Mouse (Mus musculus): Measurements from ENCODE around the gene Ifitm1. TPM values are rescaled to one million over a fixed set of nuclear protein-coding genes. Genes with fewer than 3 reads are reported as not detected.

The Ifitm1 gene
- polyA plus RNA-seq, 1 experiment from 2014 or later = 7.4 TPM

DNA sequence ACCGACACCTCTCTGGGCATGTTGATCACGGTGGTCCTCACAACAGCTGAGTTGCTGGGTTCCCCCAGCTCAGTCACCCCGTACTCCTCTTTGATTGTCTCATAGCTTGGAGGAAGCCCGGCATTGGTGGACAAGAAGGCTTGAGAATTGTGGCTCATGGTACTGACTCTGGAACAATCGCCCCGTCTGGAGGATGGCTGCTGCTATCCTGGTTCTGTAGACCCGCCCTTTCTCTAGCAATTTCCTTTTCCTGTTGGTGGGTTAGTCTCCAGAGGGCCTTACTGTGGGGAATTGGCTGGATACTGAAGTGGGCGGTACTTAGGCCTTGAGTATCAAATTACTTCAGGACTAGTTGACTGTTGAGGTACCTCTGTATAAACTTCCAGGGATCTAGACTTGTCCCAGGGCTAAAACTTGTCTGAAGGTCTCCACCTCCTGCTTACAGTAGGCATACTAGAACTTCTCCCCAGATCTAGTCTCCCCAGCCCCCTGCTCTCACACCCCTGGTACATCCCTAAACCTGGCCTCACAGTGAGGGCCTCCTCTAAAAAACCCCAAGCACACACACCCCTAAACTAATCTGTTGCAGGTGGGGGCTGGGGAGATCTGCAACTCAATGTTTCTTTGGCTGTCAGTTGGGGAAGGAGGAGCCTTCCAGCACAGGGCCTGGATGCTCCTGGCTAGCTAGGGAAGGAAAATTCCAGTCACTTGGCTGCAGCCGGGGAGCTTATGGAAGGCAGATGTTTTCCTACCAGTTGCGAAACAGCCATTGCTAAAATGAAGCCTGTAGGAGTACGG, 11.1 kb upstream of the Ifitm1 start, which contains the start of the genes Gm45717 and Ifitm2:
TSS of gene Gm45717 (minus strand) at position 180 of the 798 bp plus-strand sequence.
TSS of gene Ifitm2 (minus strand) at position 230 of the 798 bp plus-strand sequence.
- Histone ChIP-seq H3K27ac (replicated peaks in 1 of 2; ENCODE audit: control insufficient read depth in 1 of 2, insufficient read depth in 1 of 2, low read depth in 2 of 2, low read length in 2 of 2) (peak within 1 kb of the TSS; percentile 85 to 89), H3K4me3 (ENCODE audit: control insufficient read depth in 1 of 2, insufficient read depth in 1 of 2, low read depth in 1 of 2, low read length in 2 of 2) (peak within 1 kb of the TSS; percentile 57 to 63), H3K9ac (ENCODE audit: low read length) (peak within 1 kb of the TSS; percentile 80), H3K36me3 (ENCODE audit: control insufficient read depth, insufficient read depth, low read length) (0 out of 2 replicates have a peak, but pooled peaks cover 7% of the 10 kb centered on the region), H3K4me1 (ENCODE audit: control insufficient read depth in 2 of 2, insufficient read depth in 2 of 2, low read length in 2 of 2) (peaks cover 14 to 19% of the 10 kb centered on the region in 2 experiments), H3K27me3 (ENCODE audit: control insufficient read depth, insufficient read depth, low read length) (no peaks in the 10 kb centered on the region), H3K9me3 (ENCODE audit: control insufficient read depth, low read length) (no peaks in the 10 kb centered on the region), H3K4me2 (ENCODE audit: low read length) (peak within 1 kb of the TSS; percentile 82)
- WGBS = 5% methylated on average over 11 of the region's 11 CpGs
- ATAC-seq (ENCODE audit: insufficient number of reproducible peaks, insufficient read depth, low FRiP score, low read depth) = peak; percentile 83

DNA sequence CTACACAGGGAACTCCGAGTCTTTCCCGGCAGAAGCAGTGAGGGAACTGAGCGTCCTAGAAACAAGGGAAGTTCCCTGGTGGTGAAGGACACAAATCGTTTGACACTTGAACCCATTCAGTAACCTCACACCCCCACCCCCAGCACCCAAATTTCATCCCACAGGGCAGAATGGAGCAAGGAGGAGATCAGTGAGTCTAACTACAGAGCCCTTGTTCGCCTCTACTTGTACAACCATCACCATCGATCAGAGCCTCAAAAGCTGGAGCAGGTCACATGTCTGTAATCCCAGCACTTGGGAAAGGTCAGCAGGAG, 10.5 kb upstream of the Ifitm1 start:
- Histone ChIP-seq H3K27me3 (ENCODE audit: control insufficient read depth, insufficient read depth, low read length) (no peaks in the 10 kb centered on the region), H3K4me1 (ENCODE audit: control insufficient read depth in 2 of 2, insufficient read depth in 2 of 2, low read length in 2 of 2) (peaks cover 11 to 16% of the 10 kb centered on the region in 2 experiments), H3K9me3 (ENCODE audit: control insufficient read depth, low read length) (no peaks in the 10 kb centered on the region), H3K4me3 (ENCODE audit: control insufficient read depth in 1 of 2, insufficient read depth in 1 of 2, low read depth in 1 of 2, low read length in 2 of 2) (no peak overlapping the region), H3K9ac (ENCODE audit: low read length) (no peak overlapping the region), H3K27ac (replicated peaks in 1 of 2; ENCODE audit: control insufficient read depth in 1 of 2, insufficient read depth in 1 of 2, low read depth in 2 of 2, low read length in 2 of 2) (peak overlapping the region; percentile 85 to 89), H3K4me2 (ENCODE audit: low read length) (peak overlapping the region; percentile 82), H3K36me3 (ENCODE audit: control insufficient read depth, insufficient read depth, low read length) (0 out of 2 replicates have a peak, but pooled peaks cover 7% of the 10 kb centered on the region)
- 42% methylated on average over 6 of the region's 6 CpGs for WGBS
- no peak for ATAC-seq (ENCODE audit: insufficient number of reproducible peaks, insufficient read depth, low FRiP score, low read depth)

DNA sequence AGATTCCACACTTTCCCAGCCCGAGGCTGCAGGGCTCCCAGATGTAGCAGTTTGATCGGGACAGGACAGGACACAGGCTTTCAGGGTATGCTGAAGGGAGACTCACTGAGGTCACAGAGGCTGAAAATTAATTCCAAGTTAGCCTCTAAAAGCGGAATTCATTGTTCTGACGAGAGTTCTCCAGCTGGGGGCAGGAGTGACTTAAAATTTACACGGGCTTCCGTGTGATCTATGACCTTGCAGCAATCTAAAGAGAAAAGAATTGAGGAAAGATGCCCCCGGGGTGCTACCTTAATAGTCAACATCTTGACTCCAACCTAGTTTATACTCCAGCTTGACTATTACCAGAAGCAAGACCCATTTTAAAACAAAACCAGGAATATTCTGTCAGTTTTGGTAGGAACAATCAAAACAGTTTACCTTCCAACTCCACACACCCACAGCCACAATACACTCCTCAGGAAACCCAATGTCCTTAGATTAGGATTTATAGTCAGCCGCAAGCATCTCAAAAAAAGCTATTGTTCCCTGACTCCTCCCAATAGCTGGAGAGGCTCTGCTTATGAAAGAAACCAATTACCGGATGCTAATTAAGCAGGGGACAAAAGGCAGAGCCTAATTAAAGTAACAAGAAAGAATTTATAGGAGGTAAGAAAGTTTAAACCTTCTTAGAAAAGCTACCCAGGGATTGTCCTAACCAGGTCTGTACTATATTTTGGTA, 7.7 kb upstream of the Ifitm1 start:
- Histone ChIP-seq H3K9ac (ENCODE audit: low read length) (no peak overlapping the region; the same call in 1 of the 2 replicates), H3K4me2 (ENCODE audit: low read length) (no peak overlapping the region), H3K4me1 (ENCODE audit: control insufficient read depth in 2 of 2, insufficient read depth in 2 of 2, low read length in 2 of 2) (peaks cover 4 to 7% of the 10 kb centered on the region in 2 experiments; a peak in 3 of 4 replicates), H3K27ac (replicated peaks in 1 of 2; ENCODE audit: control insufficient read depth in 1 of 2, insufficient read depth in 1 of 2, low read depth in 2 of 2, low read length in 2 of 2) (no peak overlapping the region), H3K36me3 (ENCODE audit: control insufficient read depth, insufficient read depth, low read length) (no peaks in the 10 kb centered on the region), H3K27me3 (ENCODE audit: control insufficient read depth, insufficient read depth, low read length) (no peaks in the 10 kb centered on the region), H3K9me3 (ENCODE audit: control insufficient read depth, low read length) (no peaks in the 10 kb centered on the region), H3K4me3 (ENCODE audit: control insufficient read depth in 1 of 2, insufficient read depth in 1 of 2, low read depth in 1 of 2, low read length in 2 of 2) (no peak overlapping the region)
- 18% methylated on average over 9 of the region's 9 CpGs for WGBS
- no peak for ATAC-seq (ENCODE audit: insufficient number of reproducible peaks, insufficient read depth, low FRiP score, low read depth)

GRCm38 (mm10) chr7:140960026-140960425, 7.0 kb upstream of the Ifitm1 start:
- Histone ChIP-seq H3K36me3 (ENCODE audit: control insufficient read depth, insufficient read depth, low read length) (no peaks in the 10 kb centered on the region), H3K9ac (ENCODE audit: low read length) (no peak overlapping the region), H3K4me2 (ENCODE audit: low read length) (no peak overlapping the region), H3K27ac (replicated peaks in 1 of 2; ENCODE audit: control insufficient read depth in 1 of 2, insufficient read depth in 1 of 2, low read depth in 2 of 2, low read length in 2 of 2) (no peak overlapping the region), H3K4me3 (ENCODE audit: control insufficient read depth in 1 of 2, insufficient read depth in 1 of 2, low read depth in 1 of 2, low read length in 2 of 2) (no peak overlapping the region), H3K27me3 (ENCODE audit: control insufficient read depth, insufficient read depth, low read length) (no peaks in the 10 kb centered on the region), H3K9me3 (ENCODE audit: control insufficient read depth, low read length) (no peaks in the 10 kb centered on the region), H3K4me1 (ENCODE audit: control insufficient read depth in 2 of 2, insufficient read depth in 2 of 2, low read length in 2 of 2) (peaks cover 0 to 7% of the 10 kb centered on the region in 2 experiments; a peak in 2 of 4 replicates)
- 78% methylated on average over 5 of the region's 5 CpGs for WGBS
- no peak for ATAC-seq (ENCODE audit: insufficient number of reproducible peaks, insufficient read depth, low FRiP score, low read depth)

DNA sequence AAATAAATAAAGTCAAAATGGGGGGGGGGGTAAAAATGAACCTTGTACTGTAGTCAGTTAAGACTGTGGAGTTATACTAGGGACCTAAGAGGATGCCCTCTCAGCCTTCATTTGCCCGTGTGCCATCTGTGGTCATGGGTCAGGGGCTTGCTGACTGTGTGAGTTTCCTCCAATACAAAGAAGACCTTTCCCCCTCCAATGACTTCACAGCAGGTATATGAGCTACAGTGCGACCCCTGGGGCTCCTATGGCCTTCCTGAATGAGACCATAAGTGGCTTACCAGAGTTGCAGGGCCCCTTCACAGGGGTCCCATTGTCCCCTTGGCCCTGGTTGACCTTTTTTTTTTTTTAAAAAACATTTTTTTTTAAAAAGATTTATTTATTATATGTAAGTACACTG, 5.6 kb upstream of the Ifitm1 start:
- Histone ChIP-seq H3K27ac (replicated peaks in 1 of 2; ENCODE audit: control insufficient read depth in 1 of 2, insufficient read depth in 1 of 2, low read depth in 2 of 2, low read length in 2 of 2) (no peak overlapping the region), H3K4me1 (ENCODE audit: control insufficient read depth in 2 of 2, insufficient read depth in 2 of 2, low read length in 2 of 2) (peaks cover 0 to 2% of the 10 kb centered on the region in 2 experiments; a peak in 2 of 4 replicates), H3K27me3 (ENCODE audit: control insufficient read depth, insufficient read depth, low read length) (0 out of 2 replicates have a peak, but pooled peaks cover 3% of the 10 kb centered on the region), H3K4me2 (ENCODE audit: low read length) (no peak overlapping the region), H3K36me3 (ENCODE audit: control insufficient read depth, insufficient read depth, low read length) (no peaks in the 10 kb centered on the region), H3K4me3 (ENCODE audit: control insufficient read depth in 1 of 2, insufficient read depth in 1 of 2, low read depth in 1 of 2, low read length in 2 of 2) (no peak overlapping the region), H3K9ac (ENCODE audit: low read length) (no peak overlapping the region), H3K9me3 (ENCODE audit: control insufficient read depth, low read length) (no peaks in the 10 kb centered on the region)
- whole genome bisulfite sequencing = 60% methylated on average over 2 of the region's 2 CpGs
- no peak for ATAC-seq (ENCODE audit: insufficient number of reproducible peaks, insufficient read depth, low FRiP score, low read depth)

DNA sequence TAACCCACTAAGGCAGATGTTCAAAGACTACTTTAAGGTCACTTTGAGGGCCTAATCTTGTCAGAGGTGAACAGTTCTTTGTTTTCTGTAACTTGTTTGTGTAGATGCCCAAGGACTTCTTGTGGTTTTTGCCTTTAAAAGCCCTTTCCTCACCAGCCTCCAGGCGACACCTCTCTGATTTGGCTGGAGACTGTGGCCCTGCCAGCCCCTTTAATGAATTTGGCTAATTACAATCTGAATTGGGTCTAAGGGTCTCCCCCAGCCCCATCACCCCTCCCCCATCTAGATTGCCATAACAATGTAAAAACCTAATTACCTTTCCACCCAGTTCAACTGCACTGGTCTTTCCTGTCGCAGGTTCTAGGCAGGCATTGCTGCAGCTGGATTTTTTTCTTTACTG, 4.3 kb upstream of the Ifitm1 start:
- H3K36me3 ChIP-seq (ENCODE audit: control insufficient read depth, insufficient read depth, low read length) = no peaks in the 10 kb centered on the region
- 77% methylated on average over 2 of the region's 2 CpGs for WGBS
- peaks cover 13% of the 10 kb centered on the region for H3K27me3 ChIP-seq (ENCODE audit: control insufficient read depth, insufficient read depth, low read length)
- no peak overlapping the region for H3K9ac ChIP-seq (ENCODE audit: low read length)
- no peaks in the 10 kb centered on the region; a peak in 1 of 4 replicates for H3K4me1 ChIP-seq (ENCODE audit: control insufficient read depth in 2 of 2, insufficient read depth in 2 of 2, low read length in 2 of 2)
- H3K27ac ChIP-seq (replicated peaks in 1 of 2; ENCODE audit: control insufficient read depth in 1 of 2, insufficient read depth in 1 of 2, low read depth in 2 of 2, low read length in 2 of 2) = no peak overlapping the region
- H3K4me2 ChIP-seq (ENCODE audit: low read length) = no peak overlapping the region
- no peak overlapping the region for H3K4me3 ChIP-seq (ENCODE audit: control insufficient read depth in 1 of 2, insufficient read depth in 1 of 2, low read depth in 1 of 2, low read length in 2 of 2)
- H3K9me3 ChIP-seq (ENCODE audit: control insufficient read depth, low read length) = no peaks in the 10 kb centered on the region
- ATAC-seq (ENCODE audit: insufficient number of reproducible peaks, insufficient read depth, low FRiP score, low read depth) = no peak

- peaks cover 5 to 7% of the 10 kb centered on the region in 2 experiments; a peak in 3 of 4 replicates for H3K4me1 ChIP-seq (ENCODE audit: control insufficient read depth in 2 of 2, insufficient read depth in 2 of 2, low read length in 2 of 2)
- no peak for ATAC-seq (ENCODE audit: insufficient number of reproducible peaks, insufficient read depth, low FRiP score, low read depth)
- H3K27ac ChIP-seq (replicated peaks in 1 of 2; ENCODE audit: control insufficient read depth in 1 of 2, insufficient read depth in 1 of 2, low read depth in 2 of 2, low read length in 2 of 2) = no peak overlapping the region
- no peaks in the 10 kb centered on the region for H3K9me3 ChIP-seq (ENCODE audit: control insufficient read depth, low read length)
- no peak overlapping the region for H3K9ac ChIP-seq (ENCODE audit: low read length)
- H3K4me3 ChIP-seq (ENCODE audit: control insufficient read depth in 1 of 2, insufficient read depth in 1 of 2, low read depth in 1 of 2, low read length in 2 of 2) = no peak overlapping the region
- no peak overlapping the region for H3K4me2 ChIP-seq (ENCODE audit: low read length)
- 9% methylated on average over 14 of the region's 14 CpGs for WGBS
- H3K27me3 ChIP-seq (ENCODE audit: control insufficient read depth, insufficient read depth, low read length) = peaks cover 20% of the 10 kb centered on the region
- H3K36me3 ChIP-seq (ENCODE audit: control insufficient read depth, insufficient read depth, low read length) = no peaks in the 10 kb centered on the region
Measured at GRCm38 (mm10) chr7:140967862-140968591, 1.0 kb downstream of the Ifitm1 start.
